Mouse (Mus musculus): Measurements from ENCODE around the gene Ubac2.

DNA sequence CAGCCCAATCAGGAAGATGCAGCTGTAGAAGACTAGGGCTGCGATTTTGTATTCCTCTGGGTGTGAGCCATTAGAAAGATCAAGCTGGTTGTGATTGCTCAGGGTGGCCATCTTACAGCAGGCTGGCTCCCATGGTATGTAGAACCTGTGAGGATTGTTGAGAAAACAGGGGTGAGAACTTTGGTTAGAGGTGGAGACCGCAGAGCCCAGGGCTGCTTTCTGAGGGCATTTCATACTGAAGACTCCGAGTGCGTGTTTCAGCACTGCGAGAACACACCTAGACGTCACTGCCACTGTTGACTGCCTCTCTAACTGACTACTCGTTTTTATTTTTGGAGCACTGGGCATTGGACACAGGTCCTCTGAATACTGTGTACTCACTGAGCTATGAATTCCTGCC lies 34.1 kb downstream of the Ubac2 start:
- TF ChIP-seq MAFK (IDR thresholded peaks at IDR 0.05; ENCODE audit: insufficient read depth, low read depth, low read length) (no peak), CHD2 (IDR thresholded peaks at IDR 0.05; ENCODE audit: low read depth, low read length) (no peak)

Data from ES-E14 (cell line).